Mouse (Mus musculus) layer of hippocampus, postnatal 25 days (tissue): ENCODE measurements around the gene Lrrc38. TPM values are rescaled to one million over a fixed set of nuclear protein-coding genes. Genes with fewer than 3 reads are reported as not detected.
"Not testable (repeated sequence)": the region's sequence is repeated elsewhere in the genome, so short reads cannot be mapped to it uniquely, and the experiment has no call there.

Experiments used
- DNase-seq, 2 experiments: peaks; one replicate each; pipeline ENCODE4 v3.0.0; 2022; ENCODE audit warnings: mixed read lengths in 2 of 2, low spot score in 1 of 2; ENCODE audit errors: extremely low spot score in 1 of 2
- total RNA-seq, 2 experiments: library from RNA; stranded (reverse); gene quantifications; 2 replicates each; pipeline ENCODE4 v1.2.3; 2021

The Lrrc38 gene
- total RNA-seq = 1 to 10 TPM in 1 of 2 experiments, under 1 TPM in 1; 0.91 to 1.1 TPM

GRCm38 (mm10) chr4:143349484-143349906 is at the start of gene Lrrc38:
Gene Lrrc38, plus strand, starts transcription at chr4:143349757.
- DNase-seq = peak in 1 of 2 experiments; percentile 7

GRCm38 (mm10) chr4:143300113-143300688 is 49.4 kb upstream of the Lrrc38 start:
- DNase-seq = no peak

GRCm38 (mm10) chr4:143301042-143301441 is 48.5 kb upstream of the Lrrc38 start:
- DNase-seq = no peak

GRCm38 (mm10) chr4:143301875-143302274 is 47.7 kb upstream of the Lrrc38 start:
- no peak for DNase-seq

- no peak for DNase-seq
Measured at GRCm38 (mm10) chr4:143302279-143302890, 47.2 kb upstream of the Lrrc38 start.

GRCm38 (mm10) chr4:143305031-143305430 is 44.5 kb upstream of the Lrrc38 start:
- no peak for DNase-seq

- no peak for DNase-seq
Measured at GRCm38 (mm10) chr4:143305987-143306772, 43.4 kb upstream of the Lrrc38 start.

- DNase-seq = peak in 1 of 2 experiments; percentile 35
Measured at GRCm38 (mm10) chr4:143311341-143311740, 38.2 kb upstream of the Lrrc38 start.

GRCm38 (mm10) chr4:143313299-143313698 is 36.3 kb upstream of the Lrrc38 start:
- no peak for DNase-seq

GRCm38 (mm10) chr4:143324176-143324924 is 25.2 kb upstream of the Lrrc38 start:
- no peak for DNase-seq

GRCm38 (mm10) chr4:143324925-143325624 is 24.5 kb upstream of the Lrrc38 start:
- DNase-seq = no peak

GRCm38 (mm10) chr4:143325625-143325941 is 24.0 kb upstream of the Lrrc38 start:
- peak; percentile 80 to 97 for DNase-seq

GRCm38 (mm10) chr4:143330566-143330965 is 19.0 kb upstream of the Lrrc38 start:
- DNase-seq = no peak

- no peak for DNase-seq
Measured at GRCm38 (mm10) chr4:143331787-143332186, 17.8 kb upstream of the Lrrc38 start.

GRCm38 (mm10) chr4:143334145-143334544 is 15.4 kb upstream of the Lrrc38 start:
- DNase-seq = no peak

- DNase-seq = no peak
Measured at GRCm38 (mm10) chr4:143334995-143335394, 14.6 kb upstream of the Lrrc38 start.

- DNase-seq = no peak
Measured at GRCm38 (mm10) chr4:143336096-143336495, 13.5 kb upstream of the Lrrc38 start.

- no peak for DNase-seq
Measured at GRCm38 (mm10) chr4:143339808-143340207, 9.7 kb upstream of the Lrrc38 start.

GRCm38 (mm10) chr4:143341470-143341869 is 8.1 kb upstream of the Lrrc38 start:
- no peak for DNase-seq

- not testable (repeated sequence) for DNase-seq
Measured at GRCm38 (mm10) chr4:143345491-143345890, 4.1 kb upstream of the Lrrc38 start.
